Comparison of ENCODE assay signal across 11 mouse cellular contexts in genomic region chr9:73934844-73935243, GRCm38 (mm10). TPM values are rescaled to one million over a fixed set of nuclear protein-coding genes. Genes with fewer than 3 reads are reported as not detected.
DNase-seq lines count a peak whose midpoint lies in the region; ATAC-seq lines count a peak whose summit lies in the region.
"Had no signal": no experiment of that assay in that cellular context is flagged by ENCODE, and none has a peak within 500 bp of the region (broad histone marks: within the 10 kb centered on the region; RNA-seq: fewer than 3 reads in every experiment).

No protein-coding gene starts in this region.

- no peaks in the 10 kb centered on the region for H3K36me3 ChIP-seq in forebrain, embryonic 14.5 days (ENCODE audit: control insufficient read depth, insufficient read depth, low read length)
- no peaks in the 10 kb centered on the region for H3K36me3 ChIP-seq in forebrain, embryonic 10.5 days (replicated peaks)

- peak; percentile 92 for DNase-seq in forebrain, embryonic 14.5 days (ENCODE audit: low spot score)
- DNase-seq in forebrain, embryonic 10.5 days (ENCODE audit: extremely low spot score, low spot score) = no peak
- peak; percentile 27 for DNase-seq in kidney, postnatal 10 days
- DNase-seq in kidney, adult 18-20 months = no peak
- DNase-seq in NIH3T3 (ENCODE audit: low read depth) = peak; percentile 16
- DNase-seq in cerebellum, postnatal 14 days = peak; percentile 82 to 87
- DNase-seq in layer of hippocampus, postnatal 36 days = no peak
- DNase-seq: B cell, adult 2 months had no signal

- 47% methylated on average over 4 of the region's 4 CpGs for WGBS in forebrain, embryonic 14.5 days
- 95% methylated on average over 4 of the region's 4 CpGs for WGBS in forebrain, embryonic 10.5 days

- no peak overlapping the region for H3K4me2 ChIP-seq in forebrain, embryonic 14.5 days (ENCODE audit: low read length)

- no peaks in the 10 kb centered on the region for H3K9me3 ChIP-seq in forebrain, embryonic 14.5 days (replicated peaks; ENCODE audit: control insufficient read depth, low read length)
- no peaks in the 10 kb centered on the region for H3K9me3 ChIP-seq in forebrain, embryonic 10.5 days

- H3K4me1 ChIP-seq in forebrain, embryonic 14.5 days (ENCODE audit: control insufficient read depth, insufficient read depth, low read length) = no peaks in the 10 kb centered on the region
- no peaks in the 10 kb centered on the region for H3K4me1 ChIP-seq in forebrain, embryonic 10.5 days

- no peak overlapping the region for H3K9ac ChIP-seq in forebrain, embryonic 14.5 days (ENCODE audit: low read length)

- H3K4me3 ChIP-seq in forebrain, embryonic 14.5 days (ENCODE audit: low read depth, low read length) = no peak overlapping the region
- no peak overlapping the region for H3K4me3 ChIP-seq in forebrain, embryonic 10.5 days

- ATAC-seq in forebrain, embryonic 14.5 days = peak; percentile 50; the same call in 1 of the 2 replicates
- ATAC-seq in activated CD4-positive, CD25-positive, alpha-beta regulatory T cell, adult 4 months = no peak

- H3K27me3 ChIP-seq in forebrain, embryonic 14.5 days (replicated peaks; ENCODE audit: control insufficient read depth, insufficient read depth, low read length) = no peaks in the 10 kb centered on the region
- H3K27me3 ChIP-seq in forebrain, embryonic 10.5 days (ENCODE audit: poor library complexity, severe bottlenecking) = no peaks in the 10 kb centered on the region

- no peak overlapping the region for H3K27ac ChIP-seq in forebrain, embryonic 14.5 days (ENCODE audit: low read depth, low read length)
- H3K27ac ChIP-seq in forebrain, embryonic 10.5 days = no peak overlapping the region

RNA-seq across cellular contexts. Expression of gene Unc13c, which starts 33.9 kb away (rescaled TPM):
- 1.1 and 1.7 TPM in 2 replicates for polyA plus RNA-seq in forebrain, embryonic 14.5 days (2014; fragmentation: Nextera tagmentation; extraction: Ambion mirVana)
- polyA plus RNA-seq in forebrain, embryonic 10.5 days (2016; fragmentation: Nextera tagmentation; extraction: Ambion mirVana) = 0.05 and 0.07 TPM in 2 replicates
- under 1 TPM in 1 of 2 experiments, not detected in 1; 0.07 TPM for polyA plus RNA-seq in activated CD4-positive, CD25-positive, alpha-beta regulatory T cell, adult 4 months (2017; shearing (Covaris generic))
- 1 to 10 TPM; 5.3 to 5.7 TPM for total RNA-seq in layer of hippocampus, postnatal 36 days (2021)
- total RNA-seq: liver, adult 2 months had no signal
- polyA plus RNA-seq: liver, adult 2 months; thymus, postnatal 0 days had no signal

Comparison
In these comparisons a context has a peak if more than half of its experiments do, and no peak if none do; other contexts are left out.
1. DNase-seq: peak in forebrain, embryonic 14.5 days (single experiment), kidney, postnatal 10 days (single experiment), NIH3T3 (single experiment) and cerebellum, postnatal 14 days (2 of 2); none in forebrain, embryonic 10.5 days (single experiment), kidney, adult 18-20 months (single experiment) and layer of hippocampus, postnatal 36 days (0 of 2).